Mouse (Mus musculus): ENCODE measurements around the gene Lrig2.

GRCm38 (mm10) chr3:104542065-104542429 is 30.3 kb upstream of the Lrig2 start:
- TF ChIP-seq CTCF (IDR thresholded peaks at IDR 0.05; ENCODE audit: low read depth, low read length) (no peak), POLR2A (IDR thresholded peaks at IDR 0.05; ENCODE audit: extremely low read depth, insufficient read depth, low read length) (no peak)
